Mouse (Mus musculus) left cerebral cortex, adult 9 months (tissue): Measurements from ENCODE around the gene Ccdc85a.
"Not testable (repeated sequence)": the region's sequence is repeated elsewhere in the genome, so short reads cannot be mapped to it uniquely, and the experiment has no call there.

Source experiments
- DNase-seq, 2 experiments: peaks; one replicate each; pipeline ENCODE4 v3.0.0; 2022; ENCODE audit warnings: low spot score in 2 of 2

The Ccdc85a gene

GRCm38 (mm10) chr11:28422451-28423231 is 161.5 kb downstream of the Ccdc85a start:
- DNase-seq: peak; percentile 12 to 32

- DNase-seq: no peak
These were observed 168.3 kb downstream of the Ccdc85a start for GRCm38 (mm10) chr11:28415841-28416240.

GRCm38 (mm10) chr11:28409880-28410279 is 174.2 kb downstream of the Ccdc85a start:
- DNase-seq: not testable (repeated sequence)

- no peak for DNase-seq
These were observed 187.0 kb downstream of the Ccdc85a start for GRCm38 (mm10) chr11:28397166-28397565.

GRCm38 (mm10) chr11:28375891-28376290 is 208.2 kb downstream of the Ccdc85a start:
- no peak for DNase-seq

- DNase-seq: no peak
These were observed 209.5 kb downstream of the Ccdc85a start for GRCm38 (mm10) chr11:28374636-28375035.

- not testable (repeated sequence) for DNase-seq
These were observed 212.7 kb downstream of the Ccdc85a start for GRCm38 (mm10) chr11:28371381-28371780.

GRCm38 (mm10) chr11:28365929-28366244 is 218.2 kb downstream of the Ccdc85a start:
- DNase-seq: no peak

- DNase-seq: peak; percentile 25 to 76
These were observed 218.8 kb downstream of the Ccdc85a start for GRCm38 (mm10) chr11:28365209-28365928.

- no peak for DNase-seq
These were observed 240.7 kb downstream of the Ccdc85a start for GRCm38 (mm10) chr11:28343465-28343864.

- DNase-seq: no peak
These were observed 242.2 kb downstream of the Ccdc85a start for GRCm38 (mm10) chr11:28341887-28342286.

GRCm38 (mm10) chr11:28339224-28340150 is 244.6 kb downstream of the Ccdc85a start, which contains the start of gene Gm6685:
TSS of gene Gm6685 (minus strand) at chr11:28339867.
- not testable (repeated sequence) for DNase-seq
